Mouse (Mus musculus) R1 (cell line): Measurements from ENCODE around the gene Chek2.

Experiments used
- DNase-seq: peaks from one replicate; pipeline ENCODE4 v3.0.0-alpha.2; 2018; ENCODE audit warnings: low read depth, low spot score

Gene Chek2

GRCm38 (mm10) chr5:110839038-110839677 lies 621 bp upstream of the Chek2 start:
- DNase-seq = no peak

DNA sequence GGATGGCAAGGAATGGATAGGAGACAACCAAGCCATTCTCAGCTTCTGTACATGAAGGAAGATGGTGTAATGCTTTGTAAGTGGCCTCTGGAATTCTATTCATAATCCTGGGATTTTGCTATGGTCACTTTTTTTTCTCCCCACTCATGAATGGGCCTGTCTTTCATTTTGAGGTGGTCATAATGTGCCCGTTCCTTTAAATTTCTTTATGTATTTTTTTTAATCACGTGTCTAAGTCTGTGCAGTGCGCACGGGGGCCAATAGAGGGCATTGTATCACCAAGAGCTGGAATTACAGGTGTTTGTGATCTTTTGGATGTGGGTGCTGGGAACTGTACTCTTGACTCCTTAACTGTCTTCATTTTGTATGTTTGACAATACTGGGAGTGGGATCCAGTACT lies 686 bp downstream of the Chek2 start:
- peak; percentile 80 for DNase-seq

DNA sequence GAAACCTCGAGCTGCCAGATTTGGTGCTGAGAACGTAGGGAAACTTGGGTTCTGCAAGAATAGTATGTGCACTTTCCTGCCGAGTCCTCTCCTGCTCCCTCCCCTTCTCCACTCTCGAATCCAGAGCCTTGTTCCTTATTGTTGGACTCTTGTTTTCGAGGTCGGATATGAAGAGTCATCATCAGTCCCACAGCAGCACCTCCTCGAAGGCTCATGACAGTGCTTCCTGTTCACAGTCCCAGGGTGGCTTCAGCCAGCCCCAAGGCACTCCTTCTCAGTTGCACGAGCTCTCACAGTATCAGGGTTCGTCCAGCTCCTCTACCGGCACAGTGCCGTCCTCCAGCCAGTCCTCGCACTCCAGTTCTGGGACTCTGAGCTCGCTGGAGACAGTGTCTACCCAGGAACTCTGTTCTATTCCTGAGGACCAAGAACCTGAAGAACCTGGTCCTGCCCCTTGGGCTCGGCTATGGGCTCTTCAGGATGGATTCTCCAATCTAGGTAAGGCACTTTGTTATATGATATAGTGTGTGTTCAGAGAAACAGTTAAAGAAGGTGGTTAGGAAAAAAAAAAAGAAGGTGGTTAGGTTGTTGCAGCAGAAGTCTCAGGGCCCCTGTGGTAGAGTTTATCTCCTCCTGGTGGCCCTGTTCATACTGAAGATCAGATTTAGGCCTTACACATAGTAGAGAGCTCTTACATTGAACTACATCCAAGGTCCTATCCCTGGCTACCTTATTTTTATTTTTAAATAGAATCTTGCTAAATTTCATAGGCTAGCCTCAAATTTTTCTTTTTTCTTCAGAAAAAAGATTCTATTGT lies 1.5 kb downstream of the Chek2 start:
- peak; percentile 16 for DNase-seq

DNA sequence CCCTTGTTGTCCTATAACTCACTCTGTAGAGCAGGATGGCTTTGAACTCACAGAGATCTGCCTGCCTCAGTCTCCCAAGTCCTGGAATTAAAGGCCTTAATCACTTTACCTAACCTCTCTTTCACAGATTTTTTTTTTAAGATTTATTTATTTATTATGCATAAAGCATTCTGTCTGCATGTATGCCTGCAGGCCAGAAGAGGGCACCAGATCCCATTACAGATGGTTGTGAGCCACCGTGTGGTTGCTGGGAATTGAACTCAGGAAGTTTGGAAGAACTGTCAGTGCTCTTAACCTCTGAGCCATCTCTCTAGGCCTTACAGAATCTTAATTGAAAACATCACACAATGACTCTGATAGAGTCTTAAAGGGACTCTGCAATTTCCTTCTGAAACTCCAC lies 13.2 kb downstream of the Chek2 start:
- peak; percentile 11 for DNase-seq

- DNase-seq = no peak
Measured at GRCm38 (mm10) chr5:110857091-110857490, 17.3 kb downstream of the Chek2 start.

DNA sequence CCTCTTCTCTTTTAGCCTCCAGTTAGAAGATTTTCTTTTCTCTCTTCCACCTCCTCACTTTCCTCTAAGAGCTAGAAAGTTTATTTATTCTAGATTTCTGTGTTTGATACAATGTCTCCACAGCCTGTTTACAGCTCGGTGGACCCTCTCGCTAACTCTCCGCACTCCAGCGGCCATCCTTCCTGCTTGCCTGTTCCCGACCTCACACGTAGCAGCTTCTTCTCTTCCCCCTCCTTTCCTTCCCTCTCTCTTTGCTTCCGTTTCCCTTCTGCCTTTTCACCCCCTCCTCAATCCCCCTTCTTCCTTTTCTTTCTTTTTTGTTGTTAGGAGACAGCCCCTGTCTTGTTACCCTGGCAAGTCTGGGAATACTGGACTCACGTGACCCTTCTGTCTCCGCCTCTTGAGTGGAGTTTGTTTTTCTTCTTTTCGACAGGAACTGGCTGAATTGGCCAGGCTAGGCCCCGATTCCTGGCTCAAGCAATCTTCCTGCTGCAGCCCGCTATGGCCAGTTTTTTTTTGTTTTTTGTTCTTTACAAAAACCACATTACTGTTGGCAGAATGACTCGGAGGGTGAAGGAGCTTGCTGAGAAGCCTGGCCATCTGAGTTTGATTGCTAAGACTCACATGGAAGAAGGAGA lies 19.4 kb downstream of the Chek2 start:
- no peak for DNase-seq

GRCm38 (mm10) chr5:110860445-110860844 lies 20.7 kb downstream of the Chek2 start:
- DNase-seq = no peak

DNA sequence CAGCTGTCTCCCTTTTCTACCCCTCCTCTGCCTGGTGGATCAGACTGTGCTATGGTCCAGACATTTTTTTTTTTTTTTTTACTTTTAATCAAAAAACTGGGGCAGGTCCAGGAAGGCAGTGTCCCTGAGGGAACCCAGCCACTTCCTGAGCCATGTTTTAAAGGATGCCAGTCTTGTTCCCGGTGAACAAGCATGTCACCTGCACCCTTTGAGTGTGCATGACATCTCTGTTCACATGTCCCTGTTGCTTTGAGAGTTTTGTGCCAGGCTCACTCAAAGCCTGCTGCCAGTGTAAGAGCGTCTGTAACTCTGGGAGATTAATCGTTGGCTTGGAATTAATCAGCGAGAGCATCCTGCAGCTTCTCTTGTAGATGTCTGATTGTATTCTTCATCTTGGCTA lies 28.7 kb downstream of the Chek2 start:
- DNase-seq = no peak

DNA sequence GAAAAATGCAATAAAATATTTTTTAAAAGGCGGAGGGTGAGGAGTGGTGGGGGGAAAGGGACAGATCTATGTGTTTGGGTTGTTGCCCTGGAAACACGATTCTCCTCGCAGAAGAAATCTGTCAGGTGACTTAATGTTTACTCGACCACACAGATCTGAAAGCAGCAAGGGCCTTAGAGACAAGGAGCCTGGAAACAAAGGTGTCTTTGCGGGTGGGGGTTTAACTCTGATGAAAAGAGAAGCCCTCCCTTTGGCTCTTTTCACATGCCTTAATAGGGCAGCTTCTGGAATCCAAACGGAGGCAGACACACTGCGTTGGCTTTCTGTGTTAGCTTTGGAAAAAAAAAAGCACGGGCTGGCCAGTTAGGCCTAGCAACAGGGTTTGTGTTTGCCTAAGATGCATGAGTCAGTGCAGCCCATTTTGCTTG lies 29.5 kb downstream of the Chek2 start:
- DNase-seq = no peak

DNA sequence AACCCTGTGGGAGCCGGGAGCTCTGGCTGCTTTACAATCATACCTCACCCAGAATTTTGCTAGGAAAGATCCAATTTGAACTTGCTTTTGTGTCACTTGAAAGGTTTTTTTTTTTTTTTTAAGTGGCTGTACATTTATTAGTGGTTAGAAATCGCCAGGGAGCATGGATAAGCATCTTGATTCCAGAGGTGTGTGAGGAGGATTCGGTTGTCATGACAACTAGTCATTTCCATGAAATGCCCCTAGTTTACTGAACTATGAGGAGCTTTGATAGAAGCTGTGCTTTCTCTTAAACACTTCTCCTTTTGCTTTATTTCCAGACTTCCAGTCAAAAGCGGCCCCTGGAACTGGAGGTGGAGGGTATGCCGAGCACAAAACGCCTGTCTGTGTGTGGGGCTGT lies 33.4 kb downstream of the Chek2 start:
- no peak for DNase-seq

GRCm38 (mm10) chr5:110874711-110875110 lies 34.9 kb downstream of the Chek2 start:
- no peak for DNase-seq

DNA sequence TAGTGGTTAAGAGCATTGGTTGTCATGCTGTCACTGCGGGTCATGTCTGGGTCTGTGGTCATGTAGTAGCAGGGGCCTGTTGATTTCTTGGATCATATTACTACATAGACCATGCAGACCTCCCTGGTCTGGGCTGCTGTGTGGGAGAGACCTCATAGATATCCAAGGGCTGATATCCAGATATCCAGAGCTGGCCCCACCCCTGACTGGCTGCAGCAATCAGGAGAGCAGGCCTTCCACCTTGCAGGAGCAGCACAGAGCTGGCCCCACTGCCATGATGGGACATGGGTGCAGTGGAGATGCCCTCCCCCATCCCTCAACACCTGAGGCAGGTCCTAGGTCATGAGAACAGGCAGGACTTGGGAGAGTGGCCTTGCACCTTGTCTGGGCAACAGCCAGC lies 35.5 kb downstream of the Chek2 start:
- no peak for DNase-seq

GRCm38 (mm10) chr5:110877666-110878505 lies 38.1 kb downstream of the Chek2 start:
- peak; percentile 87 for DNase-seq

DNA sequence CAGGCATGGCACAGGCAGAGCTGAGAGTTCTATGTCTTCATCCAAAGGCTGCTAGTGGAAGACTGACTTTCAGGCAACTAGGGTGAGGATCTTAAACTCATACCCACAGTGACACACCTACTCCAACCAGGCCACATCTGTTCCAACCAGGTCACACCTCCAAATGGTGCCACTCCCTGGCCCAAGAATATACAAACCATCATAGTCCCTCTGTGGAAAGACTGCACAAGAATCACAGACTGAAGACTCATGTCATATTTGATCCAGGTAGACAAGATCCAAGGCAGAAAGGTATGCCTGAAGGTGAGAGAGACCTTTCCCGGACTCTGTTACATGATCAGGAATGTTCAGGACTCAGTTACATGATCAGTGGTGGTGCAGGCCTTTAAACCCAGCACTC lies 38.7 kb downstream of the Chek2 start:
- DNase-seq = peak; percentile 25

DNA sequence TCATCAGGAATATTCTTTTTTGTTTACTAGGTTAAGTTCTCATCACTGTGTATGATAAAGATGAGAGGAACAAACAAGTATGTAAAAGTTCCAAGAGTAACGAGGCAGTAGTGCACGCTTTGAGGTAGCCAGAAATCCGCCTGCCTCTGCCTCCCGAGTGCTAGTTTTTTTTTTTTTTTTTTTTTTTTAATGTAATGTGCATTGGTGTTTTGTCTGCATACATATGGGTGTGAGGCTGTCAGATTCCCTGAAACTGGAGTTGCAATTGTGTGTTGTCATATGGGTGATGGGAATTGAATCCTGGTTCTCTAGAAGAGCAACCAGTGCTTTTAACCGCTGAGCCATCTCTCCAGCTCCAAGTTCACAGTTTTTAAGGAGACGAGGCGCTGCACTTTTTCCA lies 39.3 kb downstream of the Chek2 start:
- no peak for DNase-seq

GRCm38 (mm10) chr5:110879584-110880374 lies 40.0 kb downstream of the Chek2 start, which contains the start of gene Ttc28:
Ttc28 (plus strand) TSS chr5:110879803.
- DNase-seq = peak; percentile 63

DNA sequence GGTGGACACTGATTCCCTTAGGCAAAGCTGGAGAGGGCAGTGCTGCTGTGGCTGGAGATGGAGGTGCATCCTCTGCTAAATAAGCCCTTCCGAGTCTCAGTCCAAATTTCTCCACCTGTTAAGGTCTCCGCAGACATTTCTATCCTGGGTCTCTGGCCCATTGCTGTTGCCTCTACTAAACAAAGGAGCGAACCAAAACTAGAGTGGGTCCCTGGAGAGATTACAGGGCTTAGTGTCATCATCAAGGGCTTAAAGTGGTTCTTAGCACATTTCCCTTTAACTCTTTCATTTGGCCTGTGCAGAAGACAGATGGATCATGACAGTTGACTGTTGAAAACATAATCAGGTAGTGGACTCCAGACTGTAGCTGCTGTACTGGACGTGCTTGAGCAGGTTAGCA lies 48.8 kb downstream of the Chek2 start:
- no peak for DNase-seq

- no peak for DNase-seq
Measured at GRCm38 (mm10) chr5:110889945-110890344, 50.2 kb downstream of the Chek2 start.

DNA sequence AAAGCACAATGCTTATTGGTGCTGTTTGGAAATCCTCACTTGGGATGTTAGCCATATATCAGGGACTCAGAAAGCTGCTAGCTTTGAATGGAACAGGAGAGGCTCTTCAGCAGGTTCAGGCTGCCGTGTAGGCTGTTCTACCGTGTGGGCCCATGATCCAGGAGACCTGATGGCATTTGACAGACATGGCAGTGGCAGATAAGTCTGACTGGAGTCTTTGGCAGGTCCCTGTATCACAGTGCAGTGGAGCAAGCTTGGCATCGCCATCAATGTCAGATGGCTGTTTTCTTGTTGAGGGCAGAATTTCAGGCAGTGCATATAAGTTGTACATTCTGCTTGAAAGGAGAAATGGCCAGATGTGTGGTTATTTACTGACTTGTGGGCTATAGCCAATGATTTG lies 50.8 kb downstream of the Chek2 start:
- no peak for DNase-seq

- DNase-seq = no peak
Measured at GRCm38 (mm10) chr5:110897114-110897788, 57.5 kb downstream of the Chek2 start.
